Mouse (Mus musculus) effector memory CD4-positive, alpha-beta T cell, adult 7 months (primary cell): ENCODE measurements around the gene Insr. TPM values are rescaled to one million over a fixed set of nuclear protein-coding genes. Genes with fewer than 3 reads are reported as not detected.

Experiments
- polyA plus RNA-seq: library from polyadenylated mRNA; unstranded; fragments of 100-300 nt; shearing (Covaris generic); gene quantifications from one replicate; pipeline ENCODE4 v1.2.1, GENCODE M21; 2017

Gene Insr
- polyA plus RNA-seq, result 15.9 TPM

GRCm38 (mm10) chr8:3278934-3279720, at the start of gene Insr:
Gene Insr, minus strand, starts transcription at chr8:3279617.

Other genes with a start within 250 kb of the Insr start
- gene A430078G23Rik, start 73.8 kb upstream of the Insr start, polyA plus RNA-seq, result 108 TPM
- gene Arhgef18, start 113.4 kb upstream of the Insr start, polyA plus RNA-seq, result 113 TPM
- gene Pex11g, start 188.1 kb upstream of the Insr start, polyA plus RNA-seq, result 2.7 TPM
- gene Tex45, start 191.2 kb upstream of the Insr start, polyA plus RNA-seq, result not detected
- gene Zfp358, start 213.5 kb upstream of the Insr start, polyA plus RNA-seq, result 1.5 TPM
- gene Mcoln1, start 220.8 kb upstream of the Insr start, polyA plus RNA-seq, result 81.1 TPM
- 37.4 TPM for gene Pnpla6, start 235.8 kb upstream of the Insr start, polyA plus RNA-seq